Mouse (Mus musculus) liver, postnatal 0 days (tissue): ENCODE measurements around the gene Cpe.

Experiments used
- CTCF ChIP-seq: sonication (generic); IDR thresholded peaks from 2 replicates; pipeline ENCODE4 v1.5.1; 2016; ENCODE audit warnings: antibody characterized with exemption, low read depth
- EP300 ChIP-seq: IDR thresholded peaks from 2 replicates; pipeline ENCODE4 v1.6.1; 2016; ENCODE audit warnings: antibody characterized with exemption, low read depth, mild to moderate bottlenecking

DNA sequence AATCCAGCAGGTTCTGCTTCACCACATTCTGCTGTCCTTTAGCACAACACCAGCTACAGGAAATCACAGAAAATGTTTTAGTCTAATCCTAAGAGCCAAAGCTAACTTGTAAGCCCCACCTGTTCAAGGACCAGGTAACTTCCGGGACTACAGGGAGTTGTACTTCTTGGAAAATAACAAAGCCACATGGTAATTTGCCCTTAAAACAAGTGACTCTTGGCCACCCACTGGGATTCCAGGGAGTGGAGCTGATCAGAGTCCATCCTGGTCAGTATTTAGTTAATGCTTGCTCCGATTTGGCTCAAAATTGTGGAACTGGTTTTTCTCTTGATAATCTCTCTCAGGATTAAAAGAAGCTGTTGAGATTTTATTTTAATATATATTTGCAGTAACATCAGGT, 61.1 kb downstream of the Cpe start:
- TF ChIP-seq CTCF, result no peak
- TF ChIP-seq EP300, result no peak
